Mouse (Mus musculus): ENCODE measurements around the gene Hmg20a. TPM values are rescaled to one million over a fixed set of nuclear protein-coding genes. Genes with fewer than 3 reads are reported as not detected.
"Not testable (repeated sequence)": the region's sequence is repeated elsewhere in the genome, so short reads cannot be mapped to it uniquely, and the experiment has no call there.

Hmg20a gene
- polyA plus RNA-seq, 1 experiment from 2014 or later = 60.9 TPM

DNA sequence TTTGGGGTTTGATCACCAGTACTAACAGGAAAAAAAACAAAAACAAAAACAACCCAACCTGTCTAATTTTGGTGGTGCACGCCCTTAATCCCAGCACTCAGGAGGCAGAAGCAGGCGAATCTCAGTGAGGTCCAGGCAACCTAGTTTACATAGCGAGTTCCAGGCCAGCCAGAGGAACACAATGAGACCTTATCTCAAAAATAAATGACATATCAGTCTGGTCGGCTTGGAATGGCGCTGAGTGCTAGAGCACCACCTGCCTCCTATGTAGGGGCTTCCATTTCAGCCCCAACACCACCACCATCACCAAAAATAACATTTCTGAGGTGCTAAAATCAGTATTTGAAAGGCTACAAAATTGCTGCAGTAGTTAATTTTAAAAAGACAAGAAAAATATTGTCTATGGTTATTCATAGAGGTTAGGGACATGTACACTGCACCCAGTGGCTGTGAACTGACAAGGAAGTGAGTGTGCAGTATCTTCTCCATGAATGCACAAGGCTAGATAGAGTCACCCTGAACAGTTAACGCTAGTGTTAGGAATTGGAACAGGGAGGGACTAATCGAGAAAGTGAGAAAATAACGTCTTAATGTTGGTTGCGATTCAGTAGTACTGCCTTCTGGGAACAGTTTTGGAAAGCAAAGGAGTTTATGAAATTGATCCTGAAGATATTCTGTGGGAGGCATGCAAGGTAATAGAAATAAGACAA is 2.6 kb downstream of the Hmg20a start:
- 79% methylated on average over 9 of the region's 9 CpGs for WGBS
- no peak overlapping the region for H3K4me2 ChIP-seq (replicated peaks; ENCODE audit: low read depth, low read length)
- H3K4me3 ChIP-seq (ENCODE audit: low read depth, low read length) = no peak overlapping the region
- ATAC-seq (ENCODE audit: insufficient number of reproducible peaks, insufficient read depth, low FRiP score, low read depth) = no peak
- H3K9me3 ChIP-seq (ENCODE audit: control insufficient read depth, low read depth, low read length) = no peaks in the 10 kb centered on the region
- no peak overlapping the region for H3K9ac ChIP-seq (replicated peaks; ENCODE audit: low read depth, low read length)
- no peaks in the 10 kb centered on the region for H3K27me3 ChIP-seq (ENCODE audit: control insufficient read depth, insufficient read depth, low read length)
- H3K4me1 ChIP-seq (ENCODE audit: control insufficient read depth, insufficient read depth, low read length) = peaks cover 13% of the 10 kb centered on the region
- no peak overlapping the region for H3K27ac ChIP-seq (ENCODE audit: low read length)
- no peaks in the 10 kb centered on the region for H3K36me3 ChIP-seq (ENCODE audit: control insufficient read depth, insufficient read depth, low read length)

DNA sequence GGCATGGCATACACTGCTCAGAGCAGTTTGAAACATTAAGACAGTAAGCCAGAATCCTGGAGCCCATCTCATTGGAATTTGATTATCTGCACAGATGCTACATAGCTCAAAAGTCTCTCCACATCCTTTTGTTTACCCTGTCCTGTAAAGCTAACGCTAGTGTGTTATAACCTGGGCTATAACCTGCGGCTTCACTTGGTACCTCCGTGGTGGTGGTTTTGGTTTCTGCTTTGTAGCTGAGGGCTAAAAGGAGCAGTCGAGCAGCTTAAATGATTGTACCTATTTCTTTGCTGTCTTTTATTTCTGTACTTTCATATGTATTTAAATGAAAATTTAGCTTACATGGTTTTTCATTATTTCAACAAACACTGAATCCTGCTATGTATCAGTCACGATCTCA is 3.6 kb downstream of the Hmg20a start:
- Histone ChIP-seq H3K4me1 (ENCODE audit: control insufficient read depth, insufficient read depth, low read length) (0 out of 2 replicates have a peak, but pooled peaks cover 7% of the 10 kb centered on the region), H3K9me3 (ENCODE audit: control insufficient read depth, low read depth, low read length) (no peaks in the 10 kb centered on the region), H3K4me2 (replicated peaks; ENCODE audit: low read depth, low read length) (no peak overlapping the region), H3K4me3 (ENCODE audit: low read depth, low read length) (no peak overlapping the region), H3K27ac (ENCODE audit: low read length) (no peak overlapping the region), H3K27me3 (ENCODE audit: control insufficient read depth, insufficient read depth, low read length) (no peaks in the 10 kb centered on the region), H3K9ac (replicated peaks; ENCODE audit: low read depth, low read length) (no peak overlapping the region), H3K36me3 (ENCODE audit: control insufficient read depth, insufficient read depth, low read length) (no peaks in the 10 kb centered on the region)
- no peak for ATAC-seq (ENCODE audit: insufficient number of reproducible peaks, insufficient read depth, low FRiP score, low read depth)
- WGBS = 75% methylated on average over 5 of the region's 5 CpGs

DNA sequence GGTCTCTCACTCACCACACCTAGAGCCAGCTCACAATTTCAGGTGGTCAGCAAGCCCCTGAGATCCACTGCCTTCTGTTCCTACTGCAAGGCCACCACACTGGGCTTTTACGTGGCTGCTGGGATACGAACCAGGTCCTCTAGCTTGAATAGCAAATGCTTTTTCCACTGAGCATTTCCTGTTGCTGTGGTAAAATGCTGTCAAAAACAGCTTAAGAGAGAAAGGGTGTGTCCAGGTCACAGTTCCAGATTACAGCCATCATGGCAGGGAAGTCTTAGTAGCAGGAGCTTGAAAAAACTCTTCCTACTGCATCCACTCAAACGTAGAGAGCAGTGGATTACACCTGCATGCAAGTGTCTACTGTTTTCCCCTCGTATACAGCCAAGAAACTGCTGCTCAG is 6.5 kb downstream of the Hmg20a start:
- H3K4me2 ChIP-seq (replicated peaks; ENCODE audit: low read depth, low read length) = no peak overlapping the region
- WGBS = 83% methylated on average over 4 of the region's 4 CpGs
- H3K36me3 ChIP-seq (ENCODE audit: control insufficient read depth, insufficient read depth, low read length) = no peaks in the 10 kb centered on the region
- no peaks in the 10 kb centered on the region for H3K27me3 ChIP-seq (ENCODE audit: control insufficient read depth, insufficient read depth, low read length)
- no peak overlapping the region for H3K9ac ChIP-seq (replicated peaks; ENCODE audit: low read depth, low read length)
- H3K27ac ChIP-seq (ENCODE audit: low read length) = no peak overlapping the region
- no peaks in the 10 kb centered on the region for H3K9me3 ChIP-seq (ENCODE audit: control insufficient read depth, low read depth, low read length)
- H3K4me1 ChIP-seq (ENCODE audit: control insufficient read depth, insufficient read depth, low read length) = 0 out of 2 replicates have a peak, but pooled peaks cover 7% of the 10 kb centered on the region
- no peak for ATAC-seq (ENCODE audit: insufficient number of reproducible peaks, insufficient read depth, low FRiP score, low read depth)
- H3K4me3 ChIP-seq (ENCODE audit: low read depth, low read length) = no peak overlapping the region

DNA sequence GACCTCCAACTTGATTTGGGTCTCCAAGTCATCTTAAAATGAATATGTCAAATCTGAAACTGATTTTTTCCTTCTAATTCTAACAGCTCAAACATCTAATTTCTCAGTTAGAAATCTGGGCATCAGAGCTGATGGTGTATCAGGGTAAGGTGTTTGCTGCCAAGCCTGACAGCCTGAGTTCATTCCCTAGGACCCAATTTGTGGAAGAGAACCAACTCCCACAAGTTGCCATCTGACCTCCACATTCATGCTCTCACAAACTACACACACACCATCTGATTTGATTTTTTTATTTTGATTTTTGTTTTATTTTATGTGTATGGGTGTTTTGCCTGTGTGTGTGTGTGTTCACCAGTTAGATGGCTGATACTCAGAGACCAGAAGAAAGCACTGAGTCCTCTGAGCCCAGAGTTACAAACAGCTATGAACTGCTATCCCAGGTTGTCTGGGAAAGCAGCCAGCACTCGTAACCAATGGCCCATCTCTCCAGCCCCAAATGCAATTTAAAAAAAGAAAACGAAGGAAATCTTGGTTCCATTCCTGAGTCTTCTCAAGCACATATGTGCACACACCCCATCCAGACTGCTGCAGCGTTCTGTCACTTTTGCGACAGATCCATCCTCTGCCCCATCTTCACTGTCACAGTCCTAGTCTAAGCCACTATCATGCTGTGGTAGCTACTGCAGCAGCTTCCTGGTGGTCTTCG is 17.6 kb downstream of the Hmg20a start:
- H3K27me3 ChIP-seq (ENCODE audit: control insufficient read depth, insufficient read depth, low read length) = no peaks in the 10 kb centered on the region
- H3K27ac ChIP-seq (ENCODE audit: low read length) = no peak overlapping the region
- WGBS = 77% methylated on average over 5 of the region's 5 CpGs
- H3K4me3 ChIP-seq (ENCODE audit: low read depth, low read length) = no peak overlapping the region
- no peak overlapping the region for H3K9ac ChIP-seq (replicated peaks; ENCODE audit: low read depth, low read length)
- H3K9me3 ChIP-seq (ENCODE audit: control insufficient read depth, low read depth, low read length) = no peaks in the 10 kb centered on the region
- H3K36me3 ChIP-seq (ENCODE audit: control insufficient read depth, insufficient read depth, low read length) = no peaks in the 10 kb centered on the region
- no peak overlapping the region for H3K4me2 ChIP-seq (replicated peaks; ENCODE audit: low read depth, low read length)
- no peak for ATAC-seq (ENCODE audit: insufficient number of reproducible peaks, insufficient read depth, low FRiP score, low read depth)
- no peaks in the 10 kb centered on the region for H3K4me1 ChIP-seq (ENCODE audit: control insufficient read depth, insufficient read depth, low read length)

DNA sequence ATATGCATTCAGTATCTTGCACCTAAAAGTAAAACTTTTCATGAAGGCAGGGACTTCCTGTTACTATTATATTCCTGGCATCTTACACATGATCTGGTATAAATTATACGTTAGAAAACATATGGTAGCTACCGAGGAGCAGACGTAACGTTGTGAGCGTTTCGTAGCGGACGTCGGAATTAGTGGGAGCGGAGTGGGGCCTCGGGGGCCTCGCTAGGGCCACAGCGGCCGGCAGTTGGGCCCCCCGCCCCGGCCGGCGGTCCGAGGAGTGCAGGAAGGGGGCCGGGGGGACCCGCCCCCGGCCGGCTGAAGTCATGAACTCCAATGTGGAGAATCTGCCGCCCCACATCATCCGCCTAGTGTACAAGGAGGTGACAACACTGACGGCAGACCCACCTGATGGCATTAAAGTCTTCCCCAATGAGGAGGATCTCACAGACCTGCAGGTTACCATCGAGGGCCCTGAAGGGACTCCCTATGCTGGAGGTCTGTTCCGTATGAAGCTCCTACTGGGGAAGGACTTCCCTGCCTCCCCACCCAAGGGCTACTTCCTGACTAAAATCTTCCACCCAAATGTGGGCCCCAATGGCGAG is 19.0 kb downstream of the Hmg20a start:
- not testable (repeated sequence) for H3K4me1 ChIP-seq (ENCODE audit: control insufficient read depth, insufficient read depth, low read length); H3K4me2 ChIP-seq (replicated peaks; ENCODE audit: low read depth, low read length); H3K36me3 ChIP-seq (ENCODE audit: control insufficient read depth, insufficient read depth, low read length); H3K4me3 ChIP-seq (ENCODE audit: low read depth, low read length); H3K9ac ChIP-seq (replicated peaks; ENCODE audit: low read depth, low read length); ATAC-seq (ENCODE audit: insufficient number of reproducible peaks, insufficient read depth, low FRiP score, low read depth); H3K27me3 ChIP-seq (ENCODE audit: control insufficient read depth, insufficient read depth, low read length); H3K27ac ChIP-seq (ENCODE audit: low read length); H3K9me3 ChIP-seq (ENCODE audit: control insufficient read depth, low read depth, low read length)
- WGBS = 95% methylated on average over 20 of the region's 29 CpGs

DNA sequence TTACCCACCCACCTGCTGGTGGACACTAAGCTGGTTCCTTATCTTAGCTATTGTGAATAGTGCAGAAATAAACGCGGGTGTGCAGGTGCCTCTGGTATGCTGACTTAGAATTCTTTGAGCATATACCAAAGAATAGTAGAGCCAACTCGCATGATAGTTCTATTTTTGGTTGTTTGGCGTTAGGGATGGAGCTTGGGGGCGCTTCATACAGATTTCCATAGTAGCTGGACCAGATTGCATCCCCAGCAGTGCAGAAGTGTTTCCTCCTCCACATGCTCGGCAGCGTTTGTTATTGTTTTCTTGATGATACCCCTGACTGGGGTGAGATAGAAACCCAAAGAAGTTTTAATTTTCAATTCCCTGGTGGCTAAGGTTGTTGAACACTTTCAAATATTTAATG is 21.3 kb downstream of the Hmg20a start:
- no peak overlapping the region for H3K4me2 ChIP-seq (replicated peaks; ENCODE audit: low read depth, low read length)
- no peaks in the 10 kb centered on the region for H3K27me3 ChIP-seq (ENCODE audit: control insufficient read depth, insufficient read depth, low read length)
- no peak overlapping the region for H3K4me3 ChIP-seq (ENCODE audit: low read depth, low read length)
- H3K27ac ChIP-seq (ENCODE audit: low read length) = no peak overlapping the region
- no peak overlapping the region for H3K9ac ChIP-seq (replicated peaks; ENCODE audit: low read depth, low read length)
- ATAC-seq (ENCODE audit: insufficient number of reproducible peaks, insufficient read depth, low FRiP score, low read depth) = no peak
- 73% methylated on average over 7 of the region's 7 CpGs for WGBS
- H3K9me3 ChIP-seq (ENCODE audit: control insufficient read depth, low read depth, low read length) = no peaks in the 10 kb centered on the region
- H3K4me1 ChIP-seq (ENCODE audit: control insufficient read depth, insufficient read depth, low read length) = no peaks in the 10 kb centered on the region
- no peaks in the 10 kb centered on the region for H3K36me3 ChIP-seq (ENCODE audit: control insufficient read depth, insufficient read depth, low read length)

DNA sequence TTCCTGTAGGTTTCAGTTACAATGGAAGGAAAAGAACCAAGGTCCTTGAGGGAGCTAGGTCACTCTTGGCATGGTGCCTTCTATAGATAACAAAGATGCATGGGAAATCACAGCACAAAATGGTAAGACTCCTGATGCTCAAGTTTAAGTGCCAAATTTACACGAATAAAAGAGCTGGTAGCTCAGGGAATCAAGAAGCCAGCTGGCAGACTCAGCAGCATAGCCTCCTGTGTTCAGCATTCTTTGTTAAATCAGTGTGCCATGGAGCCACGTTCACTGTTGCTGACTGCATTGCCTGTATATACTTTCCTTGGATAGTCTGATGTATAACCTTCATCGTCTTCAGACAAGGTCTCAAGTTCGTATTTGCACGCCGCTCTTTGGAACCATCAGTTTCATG is 33.2 kb downstream of the Hmg20a start:
- no peaks in the 10 kb centered on the region for H3K4me1 ChIP-seq (ENCODE audit: control insufficient read depth, insufficient read depth, low read length)
- ATAC-seq (ENCODE audit: insufficient number of reproducible peaks, insufficient read depth, low FRiP score, low read depth) = no peak
- H3K9ac ChIP-seq (replicated peaks; ENCODE audit: low read depth, low read length) = no peak overlapping the region
- no peak overlapping the region for H3K4me3 ChIP-seq (ENCODE audit: low read depth, low read length)
- H3K9me3 ChIP-seq (ENCODE audit: control insufficient read depth, low read depth, low read length) = no peaks in the 10 kb centered on the region
- no peak overlapping the region for H3K27ac ChIP-seq (ENCODE audit: low read length)
- H3K27me3 ChIP-seq (ENCODE audit: control insufficient read depth, insufficient read depth, low read length) = no peaks in the 10 kb centered on the region
- no peaks in the 10 kb centered on the region for H3K36me3 ChIP-seq (ENCODE audit: control insufficient read depth, insufficient read depth, low read length)
- 88% methylated on average over 6 of the region's 6 CpGs for WGBS
- no peak overlapping the region for H3K4me2 ChIP-seq (replicated peaks; ENCODE audit: low read depth, low read length)

DNA sequence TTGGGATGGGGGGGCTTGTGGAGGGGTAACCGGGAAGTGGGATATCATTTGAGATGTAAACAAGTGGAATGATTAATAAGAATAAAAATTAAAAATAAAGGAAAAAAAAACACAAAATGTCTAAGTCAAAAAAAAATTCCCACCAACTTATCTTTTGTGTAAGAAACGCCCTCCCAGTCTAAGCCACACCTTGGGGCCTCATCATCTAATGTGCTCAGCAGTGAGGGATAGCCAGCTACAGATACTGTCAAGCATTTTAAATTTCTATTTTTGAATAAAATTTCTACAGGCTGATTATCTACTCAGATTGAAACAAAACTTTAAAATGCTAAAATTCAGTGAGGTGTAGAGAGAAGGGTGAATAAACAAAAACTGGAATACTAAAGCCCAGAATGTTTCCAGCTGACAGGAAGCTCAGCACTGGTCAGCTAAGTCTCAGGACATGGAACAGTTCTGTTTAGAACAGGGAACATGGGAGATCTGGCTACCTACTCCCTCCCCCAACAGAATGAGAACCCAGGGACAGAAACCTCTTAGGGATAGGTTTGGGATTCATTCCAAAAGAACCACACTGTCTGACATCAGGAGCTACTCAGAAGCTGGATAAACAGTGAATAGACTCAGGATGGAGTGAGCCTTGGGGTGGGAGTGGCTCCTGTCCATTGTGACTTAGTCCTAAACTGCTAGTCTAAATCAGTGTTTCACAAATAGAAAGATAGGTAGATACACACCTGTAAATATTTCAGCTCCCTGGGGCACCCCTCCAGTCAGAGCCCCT is 34.8 kb downstream of the Hmg20a start:
- Histone ChIP-seq H3K9me3 (ENCODE audit: control insufficient read depth, low read depth, low read length) (no peaks in the 10 kb centered on the region), H3K27me3 (ENCODE audit: control insufficient read depth, insufficient read depth, low read length) (no peaks in the 10 kb centered on the region), H3K9ac (replicated peaks; ENCODE audit: low read depth, low read length) (no peak overlapping the region), H3K4me1 (ENCODE audit: control insufficient read depth, insufficient read depth, low read length) (no peaks in the 10 kb centered on the region), H3K4me2 (replicated peaks; ENCODE audit: low read depth, low read length) (no peak overlapping the region), H3K4me3 (ENCODE audit: low read depth, low read length) (no peak overlapping the region), H3K36me3 (ENCODE audit: control insufficient read depth, insufficient read depth, low read length) (no peaks in the 10 kb centered on the region), H3K27ac (ENCODE audit: low read length) (no peak overlapping the region)
- WGBS = 71% methylated on average over 2 of the region's 2 CpGs
- ATAC-seq (ENCODE audit: insufficient number of reproducible peaks, insufficient read depth, low FRiP score, low read depth) = no peak
